Mouse (Mus musculus): ENCODE data around the gene Ms4a4a. TPM values are rescaled to one million over a fixed set of nuclear protein-coding genes. Genes with fewer than 3 reads are reported as not detected.

Ms4a4a gene
- 8.1 to 35.7 TPM (median 9.7 TPM) in 3 replicates for total RNA-seq (2017)

DNA sequence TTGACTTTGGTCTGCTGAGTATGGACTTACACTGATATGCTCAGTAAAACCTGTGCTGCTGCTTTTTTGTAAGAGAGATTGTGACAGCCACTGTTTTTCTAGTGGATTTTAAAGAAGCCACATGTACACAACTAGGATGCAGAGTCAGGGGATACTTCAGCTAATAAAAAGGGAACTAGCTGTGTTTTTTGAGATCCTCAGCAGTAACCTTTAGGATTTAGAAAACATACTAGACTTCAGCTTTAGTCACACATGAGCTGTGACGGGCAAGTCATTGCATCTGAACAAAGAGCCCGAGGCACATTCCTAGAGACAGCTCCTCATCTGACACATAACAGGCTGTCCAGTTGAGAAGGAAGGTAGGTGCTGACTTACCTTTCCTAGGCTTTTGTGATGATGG lies at the start of gene Ms4a4a:
TSS of gene Ms4a4a (plus strand) at position 251 of the 400 bp plus-strand sequence.
- ATAC-seq (replicated peaks; ENCODE audit: insufficient number of reproducible peaks, low FRiP score, low TSS enrichment, poor library complexity, severe bottlenecking): peak; percentile 62

DNA sequence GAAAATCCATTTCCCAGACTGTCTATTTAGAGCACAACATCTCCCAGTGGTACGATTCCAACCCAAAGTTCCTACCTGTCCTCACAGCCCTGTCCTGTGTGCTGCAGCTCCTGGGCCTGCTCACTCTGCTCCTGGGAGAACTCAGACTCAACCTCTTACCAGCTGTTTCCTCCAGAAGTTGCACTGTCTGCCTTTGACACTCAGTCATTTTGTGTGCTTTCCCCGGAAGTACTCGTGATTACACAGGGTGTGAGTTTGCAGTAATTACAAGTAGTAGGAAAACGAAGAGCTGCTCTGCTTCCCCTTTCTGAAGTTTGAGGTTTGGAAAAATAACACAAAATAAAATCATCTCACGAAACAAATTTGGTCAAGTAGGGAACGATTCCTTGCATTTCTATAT lies 39.4 kb upstream of the Ms4a4a start, which contains the start of gene Ms4a7:
TSS of gene Ms4a7 (minus strand) at position 215 of the 400 bp plus-strand sequence.
- peak; percentile 47 for ATAC-seq (replicated peaks; ENCODE audit: insufficient number of reproducible peaks, low FRiP score, low TSS enrichment, poor library complexity, severe bottlenecking)

DNA sequence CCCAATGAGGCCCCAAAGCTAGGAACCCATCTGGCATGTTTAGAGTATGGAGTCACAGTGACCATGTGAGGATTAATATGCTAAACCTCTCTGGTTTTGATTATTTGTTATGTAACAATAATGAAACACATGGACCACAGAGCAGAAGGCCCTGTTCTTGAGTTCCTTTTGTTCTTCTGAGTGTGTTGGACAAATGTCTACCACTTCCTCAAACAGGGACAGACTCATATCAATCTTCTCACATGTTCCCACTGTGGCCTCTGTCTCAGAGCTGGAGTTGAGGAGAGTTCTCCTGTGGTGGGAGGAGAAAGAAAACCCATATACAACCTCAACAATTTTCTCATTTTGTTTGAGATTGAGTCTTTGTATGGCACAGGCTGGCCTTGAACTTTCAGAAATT lies 32.2 kb upstream of the Ms4a4a start:
- 0 out of 2 replicates have a peak, but pooled peaks have one; percentile 47 for ATAC-seq (replicated peaks; ENCODE audit: insufficient number of reproducible peaks, low FRiP score, low TSS enrichment, poor library complexity, severe bottlenecking)

DNA sequence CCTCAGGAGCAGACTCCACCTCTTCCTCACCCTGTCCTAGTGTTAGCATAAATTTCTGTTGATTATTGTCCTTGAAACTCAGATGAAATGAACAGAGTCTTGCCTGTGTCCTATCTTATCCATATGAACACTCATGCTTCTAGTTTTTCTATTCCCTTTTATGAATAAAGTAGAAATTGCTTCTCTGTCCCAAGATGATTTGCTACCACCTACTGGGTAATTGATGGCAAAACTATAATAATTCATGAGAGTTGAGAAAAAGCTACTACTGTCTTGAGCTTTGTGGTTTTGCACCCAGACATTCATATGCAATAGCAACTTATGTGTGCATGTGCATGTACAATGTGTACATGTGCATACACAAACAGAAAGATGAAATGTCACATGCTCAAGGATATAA lies 31.3 kb upstream of the Ms4a4a start:
- no peak for ATAC-seq (replicated peaks; ENCODE audit: insufficient number of reproducible peaks, low FRiP score, low TSS enrichment, poor library complexity, severe bottlenecking)

DNA sequence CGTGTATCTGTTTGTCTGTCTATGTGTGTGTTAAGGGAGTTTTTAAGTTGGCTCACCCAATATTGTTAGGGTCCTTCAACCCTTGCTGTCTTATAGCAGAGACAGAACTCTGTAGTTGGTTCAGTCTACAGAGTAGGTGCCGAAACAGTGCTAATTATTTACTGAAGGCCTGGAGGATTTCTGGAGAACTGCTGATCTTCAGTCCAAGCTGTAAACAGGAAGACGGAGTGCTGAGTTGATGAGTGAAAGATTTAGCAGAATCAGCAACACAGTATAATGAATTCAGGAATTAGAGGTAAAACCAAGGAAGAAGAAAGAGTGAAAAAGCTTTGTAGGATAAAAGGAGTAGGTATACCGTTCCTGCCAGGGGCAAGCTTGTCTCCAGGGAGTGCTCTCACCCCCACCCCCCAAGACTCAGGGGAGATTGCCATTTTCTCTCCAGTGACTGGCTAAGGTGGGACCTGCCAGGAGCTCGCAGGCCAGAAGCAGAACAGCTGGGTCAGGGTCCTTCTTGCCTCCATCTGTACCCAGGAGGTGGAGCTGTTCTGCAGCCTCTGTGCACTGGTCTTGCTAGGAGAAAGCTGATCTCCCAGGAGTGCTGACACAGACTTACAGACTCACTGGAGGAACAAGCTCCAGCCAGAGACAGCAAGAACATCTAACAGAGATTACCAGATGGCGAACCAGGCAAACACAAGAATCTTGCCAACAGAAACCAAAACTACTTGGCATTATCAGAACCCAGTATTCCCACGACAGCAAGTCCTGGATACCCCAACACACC lies 25.4 kb upstream of the Ms4a4a start:
- no peak for ATAC-seq (replicated peaks; ENCODE audit: insufficient number of reproducible peaks, low FRiP score, low TSS enrichment, poor library complexity, severe bottlenecking)

DNA sequence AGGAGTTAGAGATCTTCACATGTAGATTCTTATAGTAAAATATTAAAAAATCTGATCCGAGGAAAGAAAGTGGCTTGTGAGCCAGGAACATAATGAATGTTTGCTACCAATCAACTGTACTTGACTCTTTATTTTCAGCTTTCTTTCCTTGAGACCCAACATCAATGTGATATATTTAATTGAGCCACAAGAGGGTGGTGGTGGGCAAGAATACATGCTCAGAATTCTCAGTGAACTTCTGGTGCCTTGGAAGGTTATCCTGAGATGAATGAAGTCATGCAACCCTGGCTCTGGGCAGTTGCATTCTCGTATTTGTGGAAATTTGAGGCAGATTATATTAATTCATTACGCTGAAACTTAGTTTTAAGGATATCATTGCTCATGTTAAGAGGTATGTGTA lies 23.4 kb upstream of the Ms4a4a start:
- ATAC-seq (replicated peaks; ENCODE audit: insufficient number of reproducible peaks, low FRiP score, low TSS enrichment, poor library complexity, severe bottlenecking): peak; percentile 52; the same call in 1 of the 2 replicates

DNA sequence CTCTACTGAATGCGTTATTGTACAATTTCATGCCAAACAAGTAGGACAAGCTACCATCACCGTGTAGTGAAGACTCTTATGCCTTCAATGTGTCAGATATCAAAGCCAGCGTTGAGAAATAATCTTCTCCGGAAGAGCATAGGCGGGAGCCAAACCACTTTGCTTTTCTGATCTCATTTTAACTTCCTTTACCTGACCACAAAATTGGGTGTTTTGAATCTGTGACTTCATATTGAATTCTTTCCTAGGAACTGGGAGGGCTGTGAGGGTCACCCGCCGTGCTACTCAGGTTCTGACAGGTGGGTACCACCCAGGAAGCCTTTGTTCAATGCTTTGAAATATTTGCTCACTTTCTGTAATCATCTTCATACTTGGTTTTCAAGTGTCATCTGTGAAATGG lies 19.6 kb upstream of the Ms4a4a start:
- peak; percentile 50; the same call in 1 of the 2 replicates for ATAC-seq (replicated peaks; ENCODE audit: insufficient number of reproducible peaks, low FRiP score, low TSS enrichment, poor library complexity, severe bottlenecking)

DNA sequence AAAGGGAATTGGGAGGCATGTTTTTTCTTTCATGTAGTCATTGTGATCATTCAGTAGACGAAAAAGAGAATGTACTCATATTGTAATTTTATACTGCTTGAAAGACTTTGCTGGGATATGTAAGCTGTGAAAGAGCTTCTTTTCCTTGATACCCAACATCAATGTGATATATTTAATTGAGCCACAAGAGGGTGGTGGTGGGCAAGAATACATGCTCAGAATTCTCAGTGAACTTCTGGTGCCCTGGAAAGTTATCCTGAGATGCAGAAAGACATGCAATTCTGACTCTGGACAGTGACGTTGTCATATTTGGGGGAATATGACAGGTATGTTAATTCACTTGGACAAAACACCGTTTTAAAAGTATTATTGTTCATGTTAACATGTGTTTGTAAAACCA lies 15.2 kb upstream of the Ms4a4a start:
- ATAC-seq (replicated peaks; ENCODE audit: insufficient number of reproducible peaks, low FRiP score, low TSS enrichment, poor library complexity, severe bottlenecking): peak; percentile 69

DNA sequence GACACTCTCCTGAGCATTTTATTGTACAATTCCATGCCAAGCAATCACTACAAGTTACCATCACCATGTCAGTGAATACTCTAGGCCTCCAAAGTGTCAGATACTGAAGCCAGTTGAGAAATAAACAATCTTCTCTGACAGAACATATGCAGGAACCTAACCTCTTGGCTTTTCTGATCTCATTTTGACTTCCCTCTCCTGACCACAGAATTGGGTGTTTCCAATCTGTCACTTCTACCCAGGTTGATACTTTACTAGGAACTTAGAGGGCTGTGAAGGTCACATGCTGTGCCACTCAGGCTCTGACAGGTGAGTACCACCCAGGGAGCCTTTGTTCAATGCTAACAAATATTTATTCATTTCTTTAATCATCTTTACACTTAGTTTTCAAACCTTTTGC lies 13.3 kb upstream of the Ms4a4a start:
- ATAC-seq (replicated peaks; ENCODE audit: insufficient number of reproducible peaks, low FRiP score, low TSS enrichment, poor library complexity, severe bottlenecking): peak; percentile 86

DNA sequence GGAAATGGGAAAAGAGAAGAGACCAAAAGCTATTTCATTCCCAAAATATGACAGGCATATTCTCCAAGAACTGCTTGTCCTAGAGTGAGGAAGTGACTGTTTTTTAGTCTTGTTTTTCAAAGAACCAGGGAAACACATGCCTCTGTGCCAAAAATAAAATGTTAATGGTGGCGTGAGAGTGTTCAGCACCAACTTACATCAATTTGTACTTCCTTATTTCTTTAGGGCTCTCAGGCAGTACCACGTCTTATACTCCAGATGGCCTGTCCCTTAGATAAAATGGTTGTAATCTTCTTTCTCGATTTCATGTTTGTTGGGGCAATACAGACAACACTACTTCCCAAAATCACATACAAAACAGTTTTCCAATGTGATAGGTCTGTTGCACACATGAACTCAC lies 7.0 kb upstream of the Ms4a4a start:
- peak; percentile 87 for ATAC-seq (replicated peaks; ENCODE audit: insufficient number of reproducible peaks, low FRiP score, low TSS enrichment, poor library complexity, severe bottlenecking)

DNA sequence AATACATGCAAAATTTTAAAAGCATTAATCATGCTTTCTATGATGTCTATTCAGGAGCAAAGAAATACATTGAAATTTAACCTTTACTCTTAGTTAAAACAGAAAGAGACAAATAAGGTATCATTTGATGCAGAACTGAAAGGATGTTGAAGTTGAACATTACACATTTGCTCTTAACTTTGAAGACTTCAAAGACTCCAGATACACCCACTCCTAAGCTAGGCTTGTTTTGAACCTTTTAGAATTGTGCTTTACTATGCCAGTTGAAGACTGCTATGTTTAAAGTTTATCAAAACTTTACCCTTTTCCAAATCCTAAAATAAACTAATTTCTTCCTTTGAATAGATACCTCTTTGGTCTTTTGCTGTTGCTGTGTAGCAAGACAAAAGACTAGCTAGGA lies 4.1 kb upstream of the Ms4a4a start:
- ATAC-seq (replicated peaks; ENCODE audit: insufficient number of reproducible peaks, low FRiP score, low TSS enrichment, poor library complexity, severe bottlenecking): no peak

DNA sequence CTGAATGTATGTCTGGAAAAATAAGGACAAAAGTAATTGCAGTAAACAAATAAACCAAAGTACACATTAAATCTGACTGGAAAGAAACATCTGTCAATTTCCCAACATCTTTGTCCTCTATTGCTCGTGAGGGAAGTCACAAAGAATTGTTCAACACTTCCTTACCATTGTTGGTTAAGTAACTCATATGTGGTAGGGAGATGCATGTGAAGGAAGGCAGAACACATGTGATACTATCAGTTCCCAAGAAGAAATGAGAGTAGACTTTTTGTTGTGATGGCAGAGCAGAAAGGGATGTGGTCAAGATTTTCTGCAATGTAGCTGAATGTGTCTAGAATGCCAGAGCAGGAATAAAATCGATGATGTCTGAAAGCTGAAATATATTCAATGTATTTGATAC lies 1.1 kb downstream of the Ms4a4a start:
- peak; percentile 74 for ATAC-seq (replicated peaks; ENCODE audit: insufficient number of reproducible peaks, low FRiP score, low TSS enrichment, poor library complexity, severe bottlenecking)

DNA sequence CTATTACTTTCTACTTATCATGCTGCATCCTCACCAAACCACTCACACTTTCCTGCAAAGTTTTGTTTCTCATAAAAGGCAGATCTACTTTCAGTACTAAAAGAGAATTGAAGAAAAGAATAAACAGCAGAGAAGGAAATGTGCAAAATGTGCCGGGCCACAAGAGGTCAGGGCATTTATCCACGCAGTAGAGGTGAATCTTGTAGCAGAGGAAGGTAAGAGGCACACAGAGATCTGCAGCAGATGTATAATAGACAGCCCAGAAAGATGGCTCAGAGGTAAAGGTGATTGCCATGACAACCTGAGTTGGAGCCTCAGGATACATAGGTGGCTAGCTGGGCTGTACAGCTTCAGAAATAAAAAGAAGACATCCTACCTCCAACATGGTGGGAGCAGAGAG lies 11.8 kb downstream of the Ms4a4a start:
- 0 out of 2 replicates have a peak, but pooled peaks have one; percentile 40 for ATAC-seq (replicated peaks; ENCODE audit: insufficient number of reproducible peaks, low FRiP score, low TSS enrichment, poor library complexity, severe bottlenecking)

DNA sequence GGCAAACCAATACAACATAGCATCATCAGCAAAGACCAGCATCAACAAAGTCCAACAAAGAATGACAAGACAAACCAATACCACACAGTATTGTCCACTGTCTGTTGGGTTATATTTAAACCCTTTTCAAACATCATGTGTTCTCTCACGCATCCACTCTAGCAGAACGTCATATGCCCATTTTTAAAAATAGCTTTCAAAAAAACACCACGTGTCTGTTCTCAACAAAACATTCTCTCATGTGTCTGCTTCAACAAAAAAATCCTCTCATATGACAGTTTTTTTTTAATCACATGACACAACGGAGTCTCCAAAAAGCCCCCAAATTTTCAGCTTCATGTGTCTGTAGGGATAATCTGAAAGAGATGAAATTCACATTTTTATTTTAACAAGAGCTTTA lies 12.4 kb downstream of the Ms4a4a start:
- no peak for ATAC-seq (replicated peaks; ENCODE audit: insufficient number of reproducible peaks, low FRiP score, low TSS enrichment, poor library complexity, severe bottlenecking)

DNA sequence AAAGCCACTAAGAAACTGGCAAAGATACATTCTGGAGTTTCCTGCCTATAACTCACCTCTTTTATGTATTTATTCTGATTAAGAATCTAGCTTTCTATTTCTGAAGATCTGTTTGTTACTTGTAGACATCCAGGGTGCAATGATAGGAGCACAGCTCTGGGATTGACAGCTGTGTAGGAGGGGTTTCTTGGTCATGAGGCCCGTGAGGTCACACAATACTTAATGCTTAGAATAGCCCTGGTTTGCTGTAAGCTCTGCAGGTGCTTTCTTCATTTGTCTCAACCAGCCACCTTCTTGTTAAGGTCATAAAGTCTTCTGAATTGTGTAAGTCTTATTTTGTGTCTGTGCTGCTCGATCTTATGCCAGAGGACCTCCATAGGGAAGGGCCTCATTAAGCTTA lies 13.6 kb downstream of the Ms4a4a start:
- ATAC-seq (replicated peaks; ENCODE audit: insufficient number of reproducible peaks, low FRiP score, low TSS enrichment, poor library complexity, severe bottlenecking): no peak

DNA sequence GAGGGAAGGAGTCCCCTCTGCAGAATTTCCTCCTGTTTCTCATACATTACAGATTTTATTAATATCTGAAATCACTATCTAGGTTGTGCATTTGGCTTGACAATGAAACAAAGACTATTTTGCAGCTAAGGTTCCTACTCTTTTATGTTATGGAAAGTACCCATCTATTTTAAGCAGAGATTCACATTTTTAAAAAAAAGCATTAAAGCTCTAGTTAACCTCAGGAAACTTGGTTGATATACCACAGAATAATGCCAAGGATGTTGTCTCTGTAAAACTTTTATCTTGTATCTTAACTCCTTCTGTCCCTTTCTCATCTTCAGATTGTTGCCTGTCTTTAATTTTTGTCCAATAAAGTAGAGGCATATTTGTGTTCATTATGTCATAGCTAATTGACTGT lies 20.4 kb downstream of the Ms4a4a start:
- ATAC-seq (replicated peaks; ENCODE audit: insufficient number of reproducible peaks, low FRiP score, low TSS enrichment, poor library complexity, severe bottlenecking): no peak

DNA sequence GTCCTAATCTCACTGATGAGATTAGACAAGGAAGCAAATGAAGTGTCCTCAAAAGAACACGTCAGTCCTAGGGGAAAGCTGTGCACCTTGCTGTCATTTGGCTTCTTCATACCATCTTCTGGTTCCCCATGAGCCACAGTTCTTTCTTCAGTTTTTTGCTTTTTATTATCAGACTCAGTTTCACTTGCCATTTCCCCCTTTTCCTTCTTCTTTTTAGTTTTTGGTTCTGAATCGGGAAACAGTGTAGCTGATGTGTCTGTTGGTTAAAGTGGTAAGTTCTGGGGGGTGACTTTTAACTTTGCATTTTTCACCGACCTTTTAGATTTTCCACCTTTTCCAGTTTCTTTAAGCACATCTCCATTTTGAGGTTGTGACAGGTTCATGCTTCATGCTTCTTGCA lies 29.2 kb downstream of the Ms4a4a start, which contains the start of gene Ms4a4c:
TSS of gene Ms4a4c (plus strand) at position 244 of the 400 bp plus-strand sequence.
- 0 out of 2 replicates have a peak, but pooled peaks have one; percentile 13 for ATAC-seq (replicated peaks; ENCODE audit: insufficient number of reproducible peaks, low FRiP score, low TSS enrichment, poor library complexity, severe bottlenecking)

DNA sequence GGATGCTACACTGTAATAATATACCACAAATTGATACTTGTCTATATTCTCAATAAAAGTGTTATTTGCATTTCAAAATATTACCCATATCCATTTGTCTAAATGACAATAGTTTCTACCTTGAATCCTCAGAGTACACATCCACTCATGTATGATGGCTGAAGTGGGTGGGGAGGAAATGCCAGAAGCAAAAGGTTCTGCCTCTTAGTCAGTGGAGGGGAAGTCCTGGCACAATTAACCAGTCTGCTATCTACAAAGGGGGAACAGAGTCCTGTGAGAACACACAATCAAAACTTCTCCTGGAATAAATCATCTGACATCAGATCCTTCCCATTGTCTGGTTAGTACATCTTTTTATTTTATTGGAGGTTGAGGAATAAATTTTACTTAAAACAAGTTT lies 32.1 kb downstream of the Ms4a4a start:
- no peak; the same call in 1 of the 2 replicates for ATAC-seq (replicated peaks; ENCODE audit: insufficient number of reproducible peaks, low FRiP score, low TSS enrichment, poor library complexity, severe bottlenecking)

DNA sequence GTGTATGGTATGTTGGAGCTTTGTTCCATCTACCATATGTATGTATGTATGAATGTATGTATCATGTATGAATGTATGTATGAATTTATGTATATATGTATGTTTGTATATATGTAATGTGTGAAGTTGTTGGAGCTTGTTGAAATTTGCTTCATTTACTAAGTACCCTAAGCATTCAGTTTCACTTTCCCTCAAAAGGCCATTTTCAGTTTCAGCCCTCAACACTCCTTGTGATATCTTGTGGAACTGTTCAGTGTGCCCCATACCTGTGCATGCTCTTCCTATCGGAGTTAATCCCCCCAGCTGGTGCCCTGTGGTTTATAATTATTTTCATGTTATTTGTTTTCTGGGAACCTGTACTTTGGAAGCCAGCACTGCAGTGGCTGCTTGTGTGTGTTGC lies 33.3 kb downstream of the Ms4a4a start:
- ATAC-seq (replicated peaks; ENCODE audit: insufficient number of reproducible peaks, low FRiP score, low TSS enrichment, poor library complexity, severe bottlenecking): 0 out of 2 replicates have a peak, but pooled peaks have one; percentile 43

DNA sequence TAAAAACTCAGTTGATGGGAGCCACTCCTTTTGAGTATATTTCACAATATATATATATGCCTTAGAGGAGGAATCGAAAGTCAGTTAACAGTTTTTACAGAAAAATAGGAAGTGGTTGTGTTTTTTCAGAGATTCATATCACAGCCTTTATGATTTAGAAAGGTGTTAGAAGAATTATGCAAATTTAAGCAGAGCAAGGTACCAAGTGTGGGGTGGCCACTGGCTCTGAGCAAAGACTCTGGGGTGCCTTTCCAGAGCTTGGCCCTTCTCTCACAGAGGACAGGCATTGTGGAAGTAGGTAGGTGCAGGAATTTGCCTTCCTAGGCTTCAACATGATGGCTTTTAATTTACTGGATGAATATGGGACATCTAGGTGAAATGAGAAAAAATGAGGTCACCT lies 36.3 kb downstream of the Ms4a4a start:
- ATAC-seq (replicated peaks; ENCODE audit: insufficient number of reproducible peaks, low FRiP score, low TSS enrichment, poor library complexity, severe bottlenecking): peak; percentile 62

All from monocyte, adult 5-6 weeks (primary cell).